Mouse (Mus musculus): ENCODE measurements at regions not wholly inside any gene's neighbourhood (a gene's known extent, or its start where the extent isn't known, plus 50 kb on each side); places are given as distances from the start of the nearest gene placed in this dataset.
A peak's percentile ranks its signal among the peaks of the same experiment; 100 is the strongest.

DNA sequence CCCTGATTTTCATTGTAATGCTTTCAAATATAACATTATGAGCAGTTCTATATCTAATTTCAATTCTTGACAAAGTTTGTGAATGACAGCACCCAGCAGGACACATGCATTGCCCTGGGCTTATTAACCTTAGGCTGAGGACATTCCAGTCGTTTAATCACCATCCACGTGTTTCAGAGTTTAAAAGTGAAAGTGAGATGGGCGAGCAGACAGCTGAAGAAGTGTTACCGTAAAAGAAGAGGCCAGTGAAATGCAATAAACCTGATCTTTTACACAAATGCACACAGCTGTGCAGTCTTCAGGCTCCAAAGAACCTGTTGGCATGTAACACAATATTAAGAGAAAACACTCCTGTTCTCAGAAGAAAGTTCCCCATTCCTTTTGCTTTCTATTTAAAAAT lies 89.5 kb upstream of the Sema3d start:
- Histone ChIP-seq H3K4me1 (replicated peaks; ENCODE audit: control insufficient read depth, insufficient read depth, low read length) (0 out of 2 replicates have a peak, but pooled peaks cover 3% of the 10 kb centered on the region), H3K4me3 (ENCODE audit: low read depth, low read length) (no peak overlapping the region), H3K27ac (ENCODE audit: low read depth) (no peak overlapping the region), H3K9ac (ENCODE audit: low read length) (no peak overlapping the region), H3K36me3 (ENCODE audit: control insufficient read depth, insufficient read depth, low read length) (no peaks in the 10 kb centered on the region), H3K9me3 (ENCODE audit: control insufficient read depth, low read length) (no peaks in the 10 kb centered on the region), H3K4me2 (ENCODE audit: low read length) (peak overlapping the region; percentile 33), H3K27me3 (replicated peaks; ENCODE audit: control insufficient read depth, insufficient read depth, low read length) (no peaks in the 10 kb centered on the region)
- ATAC-seq (replicated peaks; ENCODE audit: low FRiP score, low TSS enrichment, low read depth) (no peak), DNase-seq (ENCODE audit: low spot score) (no peak)
- WGBS, result 28% methylated on average over 4 of the region's 4 CpGs

DNA sequence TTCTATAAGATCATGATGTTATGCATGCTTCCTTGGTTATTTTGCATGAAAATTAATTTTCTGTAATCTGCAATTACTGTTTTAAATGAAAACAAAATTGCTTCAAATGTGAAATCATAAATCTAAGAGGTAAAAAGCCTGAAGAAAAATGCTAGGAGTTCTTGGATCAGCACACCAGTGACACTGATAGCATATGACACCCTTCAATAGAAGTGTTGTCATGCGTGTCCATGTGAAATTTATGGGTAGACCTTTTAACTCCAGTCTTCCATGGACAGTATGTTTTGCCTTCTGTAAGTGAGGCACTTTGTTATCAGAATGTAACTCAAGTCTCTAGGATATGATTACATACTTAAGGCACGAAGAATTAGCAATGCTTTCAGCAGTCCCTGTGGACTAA lies 85.9 kb upstream of the Sema3d start:
- Histone ChIP-seq H3K4me2 (ENCODE audit: low read length) (no peak overlapping the region), H3K27ac (ENCODE audit: low read depth) (no peak overlapping the region), H3K4me3 (ENCODE audit: low read depth, low read length) (no peak overlapping the region), H3K9ac (ENCODE audit: low read length) (no peak overlapping the region), H3K36me3 (ENCODE audit: control insufficient read depth, insufficient read depth, low read length) (no peaks in the 10 kb centered on the region), H3K4me1 (replicated peaks; ENCODE audit: control insufficient read depth, insufficient read depth, low read length) (0 out of 2 replicates have a peak, but pooled peaks cover 3% of the 10 kb centered on the region), H3K9me3 (ENCODE audit: control insufficient read depth, low read length) (no peaks in the 10 kb centered on the region), H3K27me3 (replicated peaks; ENCODE audit: control insufficient read depth, insufficient read depth, low read length) (no peaks in the 10 kb centered on the region)
- ATAC-seq (replicated peaks; ENCODE audit: low FRiP score, low TSS enrichment, low read depth), result no peak
- 68% methylated on average over 2 of the region's 2 CpGs for WGBS
- DNase-seq (ENCODE audit: low spot score), result no peak

DNA sequence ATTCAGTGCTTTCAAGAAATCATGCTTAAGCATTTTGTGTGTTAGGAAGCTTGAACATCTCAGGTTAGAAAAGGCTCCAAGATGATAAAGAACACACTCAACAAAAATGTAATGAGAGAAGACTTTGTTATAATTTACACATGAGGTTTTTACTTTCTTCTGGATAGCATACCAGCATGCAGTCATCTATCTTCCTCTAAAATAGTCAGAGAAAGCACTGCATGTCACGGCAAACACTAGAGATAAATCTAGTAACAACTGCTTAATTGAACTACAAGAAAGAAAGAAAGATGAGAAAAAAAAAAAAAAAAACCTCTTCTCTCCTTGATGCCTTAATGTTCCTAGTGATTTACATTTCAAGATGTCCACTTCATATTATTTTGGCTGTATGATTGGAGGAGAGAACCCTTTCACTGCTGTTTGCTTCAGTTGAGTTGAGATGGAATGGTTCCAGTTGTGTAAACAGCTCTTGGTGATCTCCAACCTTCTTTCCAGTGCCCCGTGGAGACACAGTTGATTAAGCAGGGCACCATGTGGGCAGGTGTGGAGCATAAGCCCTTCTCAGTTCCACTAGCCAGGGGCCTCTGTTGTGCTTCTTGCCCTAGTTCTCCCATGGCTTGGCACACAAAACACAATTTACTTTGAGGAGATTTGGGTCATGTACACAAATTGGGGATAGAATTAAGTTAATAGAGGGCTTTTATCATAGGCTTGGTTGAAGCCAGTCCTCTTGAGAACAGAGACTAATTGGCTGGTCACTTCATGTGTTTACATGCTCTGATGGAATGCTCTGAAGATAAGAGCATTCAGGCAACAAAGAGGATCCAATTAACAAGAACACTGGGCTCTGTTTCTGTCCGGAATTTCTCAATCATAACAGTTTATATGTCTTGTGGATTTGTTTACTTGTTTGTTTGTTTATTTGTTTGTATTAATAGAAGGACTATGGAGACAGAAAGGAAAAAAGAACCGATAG lies 81.1 kb upstream of the Sema3d start:
- no peaks in the 10 kb centered on the region for H3K27me3 ChIP-seq (replicated peaks; ENCODE audit: control insufficient read depth, insufficient read depth, low read length)
- no peak overlapping the region for H3K27ac ChIP-seq (ENCODE audit: low read depth)
- 36% methylated on average over 4 of the region's 4 CpGs for WGBS
- no peaks in the 10 kb centered on the region for H3K4me1 ChIP-seq (replicated peaks; ENCODE audit: control insufficient read depth, insufficient read depth, low read length)
- H3K4me2 ChIP-seq (ENCODE audit: low read length), result no peak overlapping the region
- H3K36me3 ChIP-seq (ENCODE audit: control insufficient read depth, insufficient read depth, low read length), result no peaks in the 10 kb centered on the region
- ATAC-seq (replicated peaks; ENCODE audit: low FRiP score, low TSS enrichment, low read depth), result no peak
- H3K9ac ChIP-seq (ENCODE audit: low read length), result no peak overlapping the region
- no peak for DNase-seq (ENCODE audit: low spot score)
- H3K9me3 ChIP-seq (ENCODE audit: control insufficient read depth, low read length), result no peaks in the 10 kb centered on the region
- H3K4me3 ChIP-seq (ENCODE audit: low read depth, low read length), result no peak overlapping the region

GRCm38 (mm10) chr5:12309408-12309807 lies 73.8 kb upstream of the Sema3d start:
- no peak for ATAC-seq (replicated peaks; ENCODE audit: low FRiP score, low TSS enrichment, low read depth)
- Histone ChIP-seq H3K9me3 (ENCODE audit: control insufficient read depth, low read length) (no peaks in the 10 kb centered on the region), H3K27ac (ENCODE audit: low read depth) (no peak overlapping the region), H3K36me3 (ENCODE audit: control insufficient read depth, insufficient read depth, low read length) (no peaks in the 10 kb centered on the region), H3K4me1 (replicated peaks; ENCODE audit: control insufficient read depth, insufficient read depth, low read length) (no peaks in the 10 kb centered on the region), H3K27me3 (replicated peaks; ENCODE audit: control insufficient read depth, insufficient read depth, low read length) (no peaks in the 10 kb centered on the region), H3K9ac (ENCODE audit: low read length) (no peak overlapping the region), H3K4me3 (ENCODE audit: low read depth, low read length) (no peak overlapping the region), H3K4me2 (ENCODE audit: low read length) (no peak overlapping the region)
- no peak for DNase-seq (ENCODE audit: low spot score)

DNA sequence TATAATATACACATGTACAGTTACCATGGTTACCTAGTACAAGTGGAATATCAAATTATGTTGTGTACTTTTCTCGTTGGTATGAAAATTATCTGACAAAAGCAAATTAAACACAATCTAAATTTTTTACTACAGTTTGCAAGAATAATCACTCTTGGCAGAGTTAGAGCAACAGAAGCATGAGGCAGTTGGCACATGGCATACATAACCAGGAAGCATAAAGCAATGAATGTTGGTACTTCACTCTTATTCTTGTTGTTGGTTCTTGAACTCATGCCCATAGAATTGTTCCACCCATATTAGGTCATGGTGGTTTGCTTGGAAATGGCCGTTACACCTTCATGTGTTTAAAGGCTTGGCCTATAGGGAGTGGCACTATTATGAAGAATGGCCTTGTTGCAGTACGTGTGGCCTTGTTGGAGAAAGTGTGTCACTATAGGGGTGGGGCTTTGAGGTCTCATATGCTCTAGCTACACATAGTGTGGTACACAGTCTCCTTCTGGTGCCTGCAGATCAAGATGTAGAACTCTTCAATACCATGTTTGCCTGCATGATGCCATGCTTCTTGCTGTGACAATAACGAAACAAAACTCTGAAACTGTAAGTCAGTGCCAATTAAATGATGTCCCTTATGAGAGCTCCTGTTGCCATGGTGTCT lies 50.4 kb upstream of the Sema3d start:
- H3K9me3 ChIP-seq (ENCODE audit: control insufficient read depth, low read length), result no peaks in the 10 kb centered on the region
- DNase-seq (ENCODE audit: low spot score), result no peak
- H3K27me3 ChIP-seq (replicated peaks; ENCODE audit: control insufficient read depth, insufficient read depth, low read length), result no peaks in the 10 kb centered on the region
- H3K4me3 ChIP-seq (ENCODE audit: low read depth, low read length), result no peak overlapping the region
- 82% methylated on average over 4 of the region's 4 CpGs for WGBS
- no peak overlapping the region for H3K9ac ChIP-seq (ENCODE audit: low read length)
- no peaks in the 10 kb centered on the region for H3K36me3 ChIP-seq (ENCODE audit: control insufficient read depth, insufficient read depth, low read length)
- no peak for ATAC-seq (replicated peaks; ENCODE audit: low FRiP score, low TSS enrichment, low read depth)
- no peak overlapping the region for H3K27ac ChIP-seq (ENCODE audit: low read depth)
- H3K4me1 ChIP-seq (replicated peaks; ENCODE audit: control insufficient read depth, insufficient read depth, low read length), result no peaks in the 10 kb centered on the region
- no peak overlapping the region for H3K4me2 ChIP-seq (ENCODE audit: low read length)

All from intestine, embryonic 14.5 days (tissue).